Mouse (Mus musculus) embryonic facial prominence, embryonic 13.5 days (tissue): Measurements from ENCODE around the gene Ss18l1. TPM values are rescaled to one million over a fixed set of nuclear protein-coding genes. Genes with fewer than 3 reads are reported as not detected.

Source experiments
- ATAC-seq: fragments of 200-750 bp; cut with Nextera tagmentation; 2 replicates; pipeline ENCODE4 v1.8.0; 2017; ENCODE audit warnings: low read depth; ENCODE audit not compliant: insufficient number of reproducible peaks, insufficient read depth, low FRiP score, low TSS enrichment
- H3K27ac ChIP-seq: fragments of 300-500 bp; sonication (generic); 2 replicates; pipeline ENCODE4 v1.5.1; 2015; ENCODE audit warnings: moderate library complexity, mild to moderate bottlenecking, inconsistent platforms
- H3K27me3 ChIP-seq: fragments of 300-500 bp; sonication (generic); 2 replicates; pipeline ENCODE4 v1.6.1; 2015; ENCODE audit warnings: mild to moderate bottlenecking, inconsistent platforms
- H3K36me3 ChIP-seq: fragments of 300-500 bp; sonication (generic); 2 replicates; pipeline ENCODE4 v1.6.1; 2015; ENCODE audit warnings: mild to moderate bottlenecking, inconsistent platforms
- H3K4me1 ChIP-seq: fragments of 300-500 bp; sonication (generic); 2 replicates; pipeline ENCODE4 v1.6.1; 2015; ENCODE audit warnings: inconsistent platforms
- H3K4me2 ChIP-seq: fragments of 300-500 bp; sonication (generic); 2 replicates; pipeline ENCODE4 v1.6.1; 2015; ENCODE audit warnings: moderate library complexity, mild to moderate bottlenecking, inconsistent platforms
- H3K4me3 ChIP-seq: fragments of 300-500 bp; sonication (generic); 2 replicates; pipeline ENCODE4 v1.5.1; 2015; ENCODE audit warnings: mild to moderate bottlenecking, inconsistent platforms
- H3K9ac ChIP-seq: fragments of 300-500 bp; sonication (generic); 2 replicates; pipeline ENCODE4 v1.6.1; 2015; ENCODE audit warnings: mild to moderate bottlenecking, inconsistent platforms
- H3K9me3 ChIP-seq: fragments of 300-500 bp; sonication (generic); 2 replicates; pipeline ENCODE4 v1.6.1; 2016; ENCODE audit warnings: inconsistent platforms
- WGBS: fragments of 180-500 bp; shearing (Covaris S2); methylation state at CpG from one replicate; pipeline ENCODE4 v1.1.7; 2015; ENCODE audit warnings: mixed read lengths; 5-methylcytosine and 5-hydroxymethylcytosine counted together
- polyA plus RNA-seq: library from polyadenylated mRNA; unstranded; fragments of >200 nt; fragmentation: Nextera tagmentation; extraction: Ambion mirVana; gene quantifications from 2 replicates; pipeline ENCODE4 v1.2.1, GENCODE M21; 2015

Ss18l1 gene
- 6.2 and 8.2 TPM in 2 replicates for polyA plus RNA-seq

GRCm38 (mm10) chr2:180042256-180042857 lies at the start of gene Ss18l1, which contains the start of gene Psma7:
Gene Ss18l1 (plus strand): TSS chr2:180042509.
Gene Psma7 (minus strand): TSS chr2:180042433.
- peak within 1 kb of the TSS; percentile 89 for H3K4me2 ChIP-seq
- H3K9ac ChIP-seq: peak within 1 kb of the TSS; percentile 94
- H3K9me3 ChIP-seq: no peaks in the 10 kb centered on the region
- no peaks in the 10 kb centered on the region for H3K27me3 ChIP-seq
- H3K36me3 ChIP-seq: peaks cover 25% of the 10 kb centered on the region
- peak; percentile 95 for ATAC-seq
- H3K4me1 ChIP-seq: peaks cover 39% of the 10 kb centered on the region
- H3K27ac ChIP-seq: peak within 1 kb of the TSS; percentile 92
- WGBS: under 1% methylated on average over 76 of the region's 78 CpGs
- peak within 1 kb of the TSS; percentile 94 for H3K4me3 ChIP-seq

GRCm38 (mm10) chr2:179993071-179993470 lies 49.2 kb upstream of the Ss18l1 start:
- no peaks in the 10 kb centered on the region for H3K36me3 ChIP-seq
- no peak for ATAC-seq
- H3K27ac ChIP-seq: no peak overlapping the region
- H3K4me2 ChIP-seq: no peak overlapping the region
- H3K4me1 ChIP-seq: no peaks in the 10 kb centered on the region
- no peak overlapping the region for H3K9ac ChIP-seq
- no peak overlapping the region for H3K4me3 ChIP-seq
- no peaks in the 10 kb centered on the region for H3K27me3 ChIP-seq
- 83% methylated on average over 5 of the region's 5 CpGs for WGBS
- no peaks in the 10 kb centered on the region for H3K9me3 ChIP-seq

- no peak overlapping the region for H3K4me2 ChIP-seq
- no peaks in the 10 kb centered on the region for H3K9me3 ChIP-seq
- no peaks in the 10 kb centered on the region for H3K4me1 ChIP-seq
- no peak overlapping the region for H3K27ac ChIP-seq
- no peak overlapping the region for H3K4me3 ChIP-seq
- no peaks in the 10 kb centered on the region for H3K27me3 ChIP-seq
- no peak overlapping the region for H3K9ac ChIP-seq
- WGBS: 80% methylated on average over 4 of the region's 4 CpGs
- H3K36me3 ChIP-seq: no peaks in the 10 kb centered on the region
- ATAC-seq: no peak
Measured at GRCm38 (mm10) chr2:179998431-179998830, 43.9 kb upstream of the Ss18l1 start.

- Histone ChIP-seq H3K27ac (no peak overlapping the region), H3K27me3 (peaks cover 8% of the 10 kb centered on the region; the same call in 1 of the 2 replicates), H3K4me1 (no peaks in the 10 kb centered on the region), H3K9ac (no peak overlapping the region), H3K4me2 (no peak overlapping the region), H3K4me3 (no peak overlapping the region), H3K36me3 (no peaks in the 10 kb centered on the region), H3K9me3 (no peaks in the 10 kb centered on the region)
- 81% methylated on average over 9 of the region's 9 CpGs for WGBS
- no peak for ATAC-seq
Measured at GRCm38 (mm10) chr2:180001635-180002034, 40.7 kb upstream of the Ss18l1 start.

GRCm38 (mm10) chr2:180005656-180006351 lies 36.5 kb upstream of the Ss18l1 start:
- Histone ChIP-seq H3K9ac (no peak overlapping the region), H3K4me1 (no peaks in the 10 kb centered on the region), H3K36me3 (no peaks in the 10 kb centered on the region), H3K27me3 (peaks cover 8% of the 10 kb centered on the region; the same call in 1 of the 2 replicates), H3K4me3 (no peak overlapping the region), H3K27ac (no peak overlapping the region), H3K4me2 (no peak overlapping the region), H3K9me3 (no peaks in the 10 kb centered on the region)
- no peak for ATAC-seq
- WGBS: 60% methylated on average over 5 of the region's 5 CpGs

- Histone ChIP-seq H3K4me3 (no peak overlapping the region), H3K4me1 (no peaks in the 10 kb centered on the region), H3K4me2 (no peak overlapping the region), H3K36me3 (no peaks in the 10 kb centered on the region), H3K9ac (no peak overlapping the region), H3K27ac (no peak overlapping the region), H3K9me3 (no peaks in the 10 kb centered on the region), H3K27me3 (peaks cover 8% of the 10 kb centered on the region; the same call in 1 of the 2 replicates)
- no peak for ATAC-seq
- WGBS: 44% methylated on average over 9 of the region's 9 CpGs
Measured at GRCm38 (mm10) chr2:180006352-180007017, 35.8 kb upstream of the Ss18l1 start.

GRCm38 (mm10) chr2:180010686-180011085 lies 31.6 kb upstream of the Ss18l1 start:
- H3K4me2 ChIP-seq: no peak overlapping the region
- no peak for ATAC-seq
- WGBS: 89% methylated on average over 7 of the region's 7 CpGs

GRCm38 (mm10) chr2:180011370-180011769 lies 30.9 kb upstream of the Ss18l1 start:
- no peaks in the 10 kb centered on the region for H3K36me3 ChIP-seq
- no peak overlapping the region for H3K4me2 ChIP-seq
- no peaks in the 10 kb centered on the region for H3K4me1 ChIP-seq
- no peak overlapping the region for H3K9ac ChIP-seq
- H3K27ac ChIP-seq: no peak overlapping the region
- ATAC-seq: no peak
- no peak overlapping the region for H3K4me3 ChIP-seq
- H3K27me3 ChIP-seq: 0 out of 2 replicates have a peak, but pooled peaks cover 1% of the 10 kb centered on the region
- H3K9me3 ChIP-seq: no peaks in the 10 kb centered on the region
- 81% methylated on average over 6 of the region's 6 CpGs for WGBS

More at GRCm38 (mm10) chr2:180010686-180011085, 31.6 kb upstream of the Ss18l1 start:
- H3K36me3 ChIP-seq: no peaks in the 10 kb centered on the region
- H3K4me3 ChIP-seq: no peak overlapping the region
- no peak overlapping the region for H3K27ac ChIP-seq
- H3K4me1 ChIP-seq: no peaks in the 10 kb centered on the region
- no peak overlapping the region for H3K9ac ChIP-seq
- H3K9me3 ChIP-seq: no peaks in the 10 kb centered on the region
- peaks cover 8% of the 10 kb centered on the region; the same call in 1 of the 2 replicates for H3K27me3 ChIP-seq

GRCm38 (mm10) chr2:180013686-180014085 lies 28.6 kb upstream of the Ss18l1 start:
- ATAC-seq: no peak
- H3K4me1 ChIP-seq: no peaks in the 10 kb centered on the region
- no peak overlapping the region for H3K4me2 ChIP-seq
- H3K27me3 ChIP-seq: no peaks in the 10 kb centered on the region
- H3K27ac ChIP-seq: no peak overlapping the region
- no peak overlapping the region for H3K9ac ChIP-seq
- no peaks in the 10 kb centered on the region for H3K9me3 ChIP-seq
- no peak overlapping the region for H3K4me3 ChIP-seq
- no peaks in the 10 kb centered on the region for H3K36me3 ChIP-seq
- WGBS: 90% methylated on average over 7 of the region's 7 CpGs

GRCm38 (mm10) chr2:180017632-180018031 lies 24.7 kb upstream of the Ss18l1 start:
- H3K9ac ChIP-seq: no peak overlapping the region
- H3K27me3 ChIP-seq: peaks cover 16% of the 10 kb centered on the region
- H3K9me3 ChIP-seq: no peaks in the 10 kb centered on the region
- ATAC-seq: no peak
- no peaks in the 10 kb centered on the region for H3K36me3 ChIP-seq
- no peak overlapping the region for H3K4me3 ChIP-seq
- no peaks in the 10 kb centered on the region for H3K4me1 ChIP-seq
- 49% methylated on average over 4 of the region's 4 CpGs for WGBS
- no peak overlapping the region for H3K27ac ChIP-seq
- H3K4me2 ChIP-seq: no peak overlapping the region

- 79% methylated on average over 9 of the region's 9 CpGs for WGBS
- Histone ChIP-seq H3K9me3 (no peaks in the 10 kb centered on the region), H3K27me3 (peaks cover 26% of the 10 kb centered on the region), H3K4me3 (no peak overlapping the region), H3K4me2 (no peak overlapping the region), H3K27ac (no peak overlapping the region), H3K4me1 (no peaks in the 10 kb centered on the region), H3K36me3 (no peaks in the 10 kb centered on the region), H3K9ac (no peak overlapping the region)
- ATAC-seq: no peak
Measured at GRCm38 (mm10) chr2:180018573-180018972, 23.7 kb upstream of the Ss18l1 start.
